Mouse (Mus musculus) retina, postnatal 1 day (tissue): ENCODE measurements at regions not wholly inside any gene's neighbourhood (a gene's known extent, or its start where the extent isn't known, plus 50 kb on each side); places are given as distances from the start of the nearest gene placed in this dataset.
"Not testable (repeated sequence)": the region's sequence is repeated elsewhere in the genome, so short reads cannot be mapped to it uniquely, and the experiment has no call there.

Experiments used
- DNase-seq: peaks from one replicate; pipeline ENCODE4 v3.0.0-alpha.2; 2012

GRCm38 (mm10) chrX:75734628-75735302 is 140.2 kb downstream of the Pls3 start:
- peak; percentile 54 for DNase-seq

GRCm38 (mm10) chrX:75733651-75734050 is 141.3 kb downstream of the Pls3 start:
- DNase-seq, result peak; percentile 62

GRCm38 (mm10) chrX:75729791-75730190 is 145.2 kb downstream of the Pls3 start:
- not testable (repeated sequence) for DNase-seq

GRCm38 (mm10) chrX:75728507-75728906 is 146.5 kb downstream of the Pls3 start:
- DNase-seq, result peak; percentile 52

- not testable (repeated sequence) for DNase-seq
These were observed 145.5 kb upstream of the Rab39b start for GRCm38 (mm10) chrX:75723542-75723941.

GRCm38 (mm10) chrX:75699949-75700348 is 121.9 kb upstream of the Rab39b start:
- DNase-seq, result no peak

GRCm38 (mm10) chrX:75675271-75675670 is 97.2 kb upstream of the Rab39b start:
- DNase-seq, result not testable (repeated sequence)

- DNase-seq, result peak; percentile 99
These were observed 96.1 kb upstream of the Rab39b start for GRCm38 (mm10) chrX:75673920-75674665.

GRCm38 (mm10) chrX:75673586-75673919 is 95.5 kb upstream of the Rab39b start:
- peak; percentile 6 for DNase-seq

GRCm38 (mm10) chrX:75672976-75673375 is 94.9 kb upstream of the Rab39b start:
- no peak for DNase-seq

- DNase-seq, result no peak
These were observed 89.6 kb upstream of the Rab39b start for GRCm38 (mm10) chrX:75667636-75668035.

GRCm38 (mm10) chrX:75643402-75643801 is 65.4 kb upstream of the Rab39b start:
- DNase-seq, result no peak
